Mouse (Mus musculus): ENCODE data around the gene L3mbtl1. TPM values are rescaled to one million over a fixed set of nuclear protein-coding genes. Genes with fewer than 3 reads are reported as not detected.

L3mbtl1 gene
- polyA plus RNA-seq, 1 experiment from 2014 or later = 0.49 TPM

- Histone ChIP-seq H3K4me1 (peaks cover 13% of the 10 kb centered on the region), H3K27me3 (replicated peaks) (peaks cover 14% of the 10 kb centered on the region), H3K9ac (no peak overlapping the region), H3K9me3 (no peaks in the 10 kb centered on the region), H3K36me3 (no peaks in the 10 kb centered on the region), H3K27ac (no peak overlapping the region), H3K4me3 (no peak overlapping the region), H3K4me2 (replicated peaks) (peak overlapping the region; percentile 42)
- WGBS = 47% methylated on average over 15 of the region's 15 CpGs
- ATAC-seq (ENCODE audit: low FRiP score, low read depth) = peak; percentile 18; the same call in 1 of the 2 replicates
These were observed 4.5 kb downstream of the L3mbtl1 start for GRCm38 (mm10) chr2:162947736-162948135.

- no peak overlapping the region for H3K4me3 ChIP-seq
- peak overlapping the region; percentile 42 for H3K4me2 ChIP-seq (replicated peaks)
- WGBS = 63% methylated on average over 14 of the region's 14 CpGs
- no peaks in the 10 kb centered on the region for H3K36me3 ChIP-seq
- H3K9me3 ChIP-seq = no peaks in the 10 kb centered on the region
- no peak overlapping the region for H3K9ac ChIP-seq
- peaks cover 11% of the 10 kb centered on the region for H3K27me3 ChIP-seq (replicated peaks)
- H3K4me1 ChIP-seq = peaks cover 8% of the 10 kb centered on the region
- no peak for ATAC-seq (ENCODE audit: low FRiP score, low read depth)
- H3K27ac ChIP-seq = no peak overlapping the region
These were observed 4.9 kb downstream of the L3mbtl1 start for GRCm38 (mm10) chr2:162948221-162948620.

DNA sequence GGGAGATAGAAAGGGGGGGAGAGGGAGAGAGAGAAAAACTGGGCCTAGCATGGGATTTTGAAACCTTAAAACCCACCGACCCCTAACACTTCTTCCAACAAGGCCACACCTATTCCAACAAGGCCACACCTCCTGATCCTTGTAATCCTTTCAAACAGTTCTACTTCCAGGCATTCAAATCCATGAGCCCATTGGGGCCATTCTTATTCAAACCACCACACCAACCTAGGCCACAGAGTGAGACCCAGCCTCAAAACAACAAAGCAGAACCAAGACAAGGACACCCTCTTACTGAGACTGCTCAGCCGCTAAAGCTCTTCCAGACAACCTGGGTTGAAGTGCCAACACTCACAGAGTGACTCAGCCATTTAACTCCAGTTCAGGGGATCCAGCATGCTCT, 7.5 kb downstream of the L3mbtl1 start:
- Histone ChIP-seq H3K27me3 (replicated peaks) (no peaks in the 10 kb centered on the region), H3K9me3 (no peaks in the 10 kb centered on the region), H3K9ac (no peak overlapping the region), H3K4me2 (replicated peaks) (no peak overlapping the region), H3K4me1 (no peaks in the 10 kb centered on the region), H3K27ac (no peak overlapping the region), H3K4me3 (no peak overlapping the region), H3K36me3 (no peaks in the 10 kb centered on the region)
- WGBS = 88% methylated on average over 2 of the region's 2 CpGs
- ATAC-seq (ENCODE audit: low FRiP score, low read depth) = no peak

DNA sequence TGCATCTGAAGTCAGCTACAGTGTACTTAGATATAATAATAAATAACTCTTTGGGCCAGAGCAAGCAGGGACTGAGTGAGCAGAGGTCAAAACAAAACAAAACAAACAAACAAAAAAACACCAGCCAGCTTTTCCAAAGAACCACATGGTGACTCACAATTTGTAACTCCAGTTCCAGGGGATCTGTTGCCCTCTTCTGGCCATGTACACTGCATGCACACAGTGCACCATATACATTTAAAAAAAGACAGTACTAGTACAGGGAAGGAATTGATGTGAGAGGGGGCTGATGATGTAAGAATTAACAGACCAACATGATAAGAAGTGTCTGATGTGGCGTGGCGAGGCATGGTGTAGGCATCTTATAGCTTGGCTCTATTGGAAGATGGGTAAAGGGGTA, 13.6 kb downstream of the L3mbtl1 start:
- ATAC-seq (ENCODE audit: low FRiP score, low read depth) = no peak
- H3K27ac ChIP-seq = no peak overlapping the region
- H3K9ac ChIP-seq = no peak overlapping the region
- H3K27me3 ChIP-seq (replicated peaks) = no peaks in the 10 kb centered on the region
- H3K9me3 ChIP-seq = no peaks in the 10 kb centered on the region
- WGBS = 94% methylated on average over 2 of the region's 2 CpGs
- H3K36me3 ChIP-seq = no peaks in the 10 kb centered on the region
- H3K4me3 ChIP-seq = no peak overlapping the region
- no peaks in the 10 kb centered on the region for H3K4me1 ChIP-seq
- no peak overlapping the region for H3K4me2 ChIP-seq (replicated peaks)

GRCm38 (mm10) chr2:162961321-162961720, 18.0 kb downstream of the L3mbtl1 start:
- Histone ChIP-seq H3K9me3 (no peaks in the 10 kb centered on the region), H3K4me2 (replicated peaks) (no peak overlapping the region), H3K36me3 (no peaks in the 10 kb centered on the region), H3K27ac (no peak overlapping the region), H3K4me1 (no peaks in the 10 kb centered on the region), H3K27me3 (replicated peaks) (no peaks in the 10 kb centered on the region), H3K9ac (no peak overlapping the region), H3K4me3 (no peak overlapping the region)
- no peak for ATAC-seq (ENCODE audit: low FRiP score, low read depth)
- 72% methylated on average over 8 of the region's 10 CpGs for WGBS

DNA sequence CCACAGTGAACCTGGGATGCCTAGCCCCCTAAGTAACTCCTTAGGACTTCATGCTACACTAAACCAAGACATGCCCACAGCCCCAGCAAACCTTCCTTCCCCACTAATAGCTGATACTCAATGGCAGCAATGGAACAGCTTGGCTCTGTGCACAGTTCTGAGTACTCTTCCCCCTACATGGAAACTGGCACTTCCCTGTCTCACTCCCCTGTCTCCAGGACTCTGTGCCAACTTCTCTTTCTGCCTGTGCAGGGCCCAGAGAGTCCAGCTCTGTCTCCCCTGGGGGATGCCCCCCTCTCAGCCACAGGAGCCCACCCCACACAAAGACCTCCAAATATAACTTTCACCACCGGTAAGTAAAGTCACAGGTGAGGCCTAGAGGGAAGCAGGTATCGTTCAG, 23.5 kb downstream of the L3mbtl1 start:
- Histone ChIP-seq H3K4me3 (no peak overlapping the region), H3K36me3 (no peaks in the 10 kb centered on the region), H3K27me3 (replicated peaks) (no peaks in the 10 kb centered on the region), H3K27ac (no peak overlapping the region), H3K4me2 (replicated peaks) (no peak overlapping the region), H3K9ac (no peak overlapping the region), H3K9me3 (no peaks in the 10 kb centered on the region), H3K4me1 (no peaks in the 10 kb centered on the region)
- no peak for ATAC-seq (ENCODE audit: low FRiP score, low read depth)
- 92% methylated on average over 2 of the region's 2 CpGs for WGBS

GRCm38 (mm10) chr2:162968357-162968756, 25.1 kb downstream of the L3mbtl1 start:
- Histone ChIP-seq H3K4me3 (no peak overlapping the region), H3K27me3 (replicated peaks) (no peaks in the 10 kb centered on the region), H3K36me3 (no peaks in the 10 kb centered on the region), H3K4me2 (replicated peaks) (no peak overlapping the region), H3K9ac (no peak overlapping the region), H3K9me3 (no peaks in the 10 kb centered on the region), H3K4me1 (peaks cover 7% of the 10 kb centered on the region), H3K27ac (no peak overlapping the region)
- 13% methylated on average over 5 of the region's 5 CpGs for WGBS
- ATAC-seq (ENCODE audit: low FRiP score, low read depth) = 0 out of 2 replicates have a peak, but pooled peaks have one; percentile 41

DNA sequence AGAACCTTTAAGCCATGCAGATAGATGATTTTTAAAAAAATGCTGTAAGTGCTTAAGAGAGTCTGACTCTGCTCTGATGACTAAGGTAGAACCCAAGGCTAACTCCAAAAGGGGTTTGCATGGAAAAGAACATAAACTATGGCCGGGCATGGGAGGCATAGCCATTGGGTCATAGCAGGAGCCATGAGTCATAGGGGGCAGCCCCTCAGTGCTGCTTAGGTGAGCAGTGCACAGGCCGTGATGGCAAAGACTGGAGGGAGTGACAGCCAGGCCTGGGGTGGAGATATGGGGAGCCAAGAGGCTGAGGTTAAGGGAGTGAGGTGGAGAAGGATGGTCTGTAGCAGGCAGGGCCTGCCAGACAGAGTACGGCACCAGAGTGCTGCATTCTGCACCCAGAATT, 25.8 kb downstream of the L3mbtl1 start:
- H3K36me3 ChIP-seq = no peaks in the 10 kb centered on the region
- no peaks in the 10 kb centered on the region for H3K27me3 ChIP-seq (replicated peaks)
- no peak for ATAC-seq (ENCODE audit: low FRiP score, low read depth)
- peaks cover 14% of the 10 kb centered on the region for H3K4me1 ChIP-seq
- WGBS = 83% methylated on average over 3 of the region's 3 CpGs
- no peak overlapping the region for H3K4me2 ChIP-seq (replicated peaks)
- no peak overlapping the region for H3K4me3 ChIP-seq
- no peak overlapping the region for H3K27ac ChIP-seq
- H3K9ac ChIP-seq = no peak overlapping the region
- H3K9me3 ChIP-seq = no peaks in the 10 kb centered on the region

- no peaks in the 10 kb centered on the region for H3K36me3 ChIP-seq
- H3K9ac ChIP-seq = no peak overlapping the region
- WGBS = 91% methylated on average over 6 of the region's 6 CpGs
- ATAC-seq (ENCODE audit: low FRiP score, low read depth) = no peak
- H3K27me3 ChIP-seq (replicated peaks) = no peaks in the 10 kb centered on the region
- no peak overlapping the region for H3K4me2 ChIP-seq (replicated peaks)
- H3K4me1 ChIP-seq = peaks cover 20% of the 10 kb centered on the region
- H3K9me3 ChIP-seq = no peaks in the 10 kb centered on the region
- no peak overlapping the region for H3K4me3 ChIP-seq
- no peak overlapping the region for H3K27ac ChIP-seq
These were observed 27.6 kb downstream of the L3mbtl1 start for GRCm38 (mm10) chr2:162970896-162971295.

GRCm38 (mm10) chr2:162972752-162973151, 29.5 kb downstream of the L3mbtl1 start:
- Histone ChIP-seq H3K9ac (no peak overlapping the region), H3K27ac (no peak overlapping the region)

GRCm38 (mm10) chr2:162973206-162973605, 29.9 kb downstream of the L3mbtl1 start:
- Histone ChIP-seq H3K9ac (no peak overlapping the region), H3K27me3 (replicated peaks) (no peaks in the 10 kb centered on the region), H3K4me3 (no peak overlapping the region), H3K4me1 (peaks cover 20% of the 10 kb centered on the region), H3K36me3 (no peaks in the 10 kb centered on the region), H3K9me3 (no peaks in the 10 kb centered on the region), H3K27ac (no peak overlapping the region), H3K4me2 (replicated peaks) (no peak overlapping the region)
- ATAC-seq (ENCODE audit: low FRiP score, low read depth) = no peak
- 78% methylated on average over 5 of the region's 5 CpGs for WGBS

More at GRCm38 (mm10) chr2:162972752-162973151, 29.5 kb downstream of the L3mbtl1 start:
- Histone ChIP-seq H3K4me2 (replicated peaks) (no peak overlapping the region), H3K27me3 (replicated peaks) (no peaks in the 10 kb centered on the region), H3K9me3 (no peaks in the 10 kb centered on the region), H3K4me3 (no peak overlapping the region), H3K4me1 (peaks cover 20% of the 10 kb centered on the region), H3K36me3 (no peaks in the 10 kb centered on the region)
- ATAC-seq (ENCODE audit: low FRiP score, low read depth) = no peak
- 55% methylated on average over 7 of the region's 7 CpGs for WGBS

GRCm38 (mm10) chr2:162973637-162974036, 30.4 kb downstream of the L3mbtl1 start:
- H3K27me3 ChIP-seq (replicated peaks) = no peaks in the 10 kb centered on the region
- WGBS = 32% methylated on average over 11 of the region's 11 CpGs
- no peak overlapping the region for H3K9ac ChIP-seq
- peak; percentile 54 for ATAC-seq (ENCODE audit: low FRiP score, low read depth)
- H3K4me3 ChIP-seq = no peak overlapping the region
- peaks cover 20% of the 10 kb centered on the region for H3K4me1 ChIP-seq
- no peaks in the 10 kb centered on the region for H3K9me3 ChIP-seq
- H3K4me2 ChIP-seq (replicated peaks) = no peak overlapping the region
- H3K27ac ChIP-seq = no peak overlapping the region
- H3K36me3 ChIP-seq = no peaks in the 10 kb centered on the region

- no peak overlapping the region for H3K4me3 ChIP-seq
- 79% methylated on average over 11 of the region's 11 CpGs for WGBS
- H3K4me2 ChIP-seq (replicated peaks) = no peak overlapping the region
- no peak overlapping the region for H3K9ac ChIP-seq
- no peak overlapping the region for H3K27ac ChIP-seq
- ATAC-seq (ENCODE audit: low FRiP score, low read depth) = no peak
- no peaks in the 10 kb centered on the region for H3K27me3 ChIP-seq (replicated peaks)
- peaks cover 20% of the 10 kb centered on the region for H3K4me1 ChIP-seq
- H3K9me3 ChIP-seq = no peaks in the 10 kb centered on the region
- H3K36me3 ChIP-seq = no peaks in the 10 kb centered on the region
These were observed 32.0 kb downstream of the L3mbtl1 start for GRCm38 (mm10) chr2:162975157-162975775.

Data from neural tube, embryonic 12.5 days (tissue).